Mouse (Mus musculus): ENCODE measurements around the gene Olfr1390. TPM values are rescaled to one million over a fixed set of nuclear protein-coding genes. Genes with fewer than 3 reads are reported as not detected.

Olfr1390 gene
- polyA plus RNA-seq (2014; fragmentation: Illumina TruSeq; extraction: RNeasy Lipid Tissue Mini Kit (QIAGEN cat#74804); ENCODE audit: insufficient read depth, low read depth, low replicate concordance), result not detected

GRCm38 (mm10) chr11:49334888-49335287 is at the start of gene Olfr1390:
Gene Olfr1390, plus strand, starts transcription at chr11:49335188.

GRCm38 (mm10) chr11:49304441-49304840 is 30.5 kb upstream of the Olfr1390 start, which contains the start of gene Olfr10:
Gene Olfr10, plus strand, starts transcription at chr11:49304741.

GRCm38 (mm10) chr11:49322442-49322841 is 12.5 kb upstream of the Olfr1390 start, which contains the start of gene Olfr1391:
Gene Olfr1391, plus strand, starts transcription at chr11:49322742.

Other genes starting within 250 kb of the Olfr1390 start
- gene Olfr1396, start 220.3 kb upstream of the Olfr1390 start, polyA plus RNA-seq (2014; fragmentation: Illumina TruSeq; extraction: RNeasy Lipid Tissue Mini Kit (QIAGEN cat#74804); ENCODE audit: insufficient read depth, low read depth, low replicate concordance), result not detected
- gene Olfr1395, start 192.9 kb upstream of the Olfr1390 start, polyA plus RNA-seq (2014; fragmentation: Illumina TruSeq; extraction: RNeasy Lipid Tissue Mini Kit (QIAGEN cat#74804); ENCODE audit: insufficient read depth, low read depth, low replicate concordance), result not detected
- gene Olfr1394, start 180.8 kb upstream of the Olfr1390 start, polyA plus RNA-seq (2014; fragmentation: Illumina TruSeq; extraction: RNeasy Lipid Tissue Mini Kit (QIAGEN cat#74804); ENCODE audit: insufficient read depth, low read depth, low replicate concordance), result not detected
- gene Btnl9, start 148.0 kb upstream of the Olfr1390 start, polyA plus RNA-seq (2014; fragmentation: Illumina TruSeq; extraction: RNeasy Lipid Tissue Mini Kit (QIAGEN cat#74804); ENCODE audit: insufficient read depth, low read depth, low replicate concordance), result 0.89 TPM
- 10.9 TPM for gene Zfp62, start 131.9 kb upstream of the Olfr1390 start, polyA plus RNA-seq (2014; fragmentation: Illumina TruSeq; extraction: RNeasy Lipid Tissue Mini Kit (QIAGEN cat#74804); ENCODE audit: insufficient read depth, low read depth, low replicate concordance)
- gene Mgat1, start 91.0 kb upstream of the Olfr1390 start, polyA plus RNA-seq (2014; fragmentation: Illumina TruSeq; extraction: RNeasy Lipid Tissue Mini Kit (QIAGEN cat#74804); ENCODE audit: insufficient read depth, low read depth, low replicate concordance), result 66.7 TPM
- not detected for gene Olfr1393, start 56.9 kb upstream of the Olfr1390 start, polyA plus RNA-seq (2014; fragmentation: Illumina TruSeq; extraction: RNeasy Lipid Tissue Mini Kit (QIAGEN cat#74804); ENCODE audit: insufficient read depth, low read depth, low replicate concordance)
- gene Olfr1392, start 49.9 kb upstream of the Olfr1390 start, polyA plus RNA-seq (2014; fragmentation: Illumina TruSeq; extraction: RNeasy Lipid Tissue Mini Kit (QIAGEN cat#74804); ENCODE audit: insufficient read depth, low read depth, low replicate concordance), result not detected
- not detected for gene Olfr10, start 30.4 kb upstream of the Olfr1390 start, polyA plus RNA-seq (2014; fragmentation: Illumina TruSeq; extraction: RNeasy Lipid Tissue Mini Kit (QIAGEN cat#74804); ENCODE audit: insufficient read depth, low read depth, low replicate concordance)
- gene Olfr1391, start 12.4 kb upstream of the Olfr1390 start, polyA plus RNA-seq (2014; fragmentation: Illumina TruSeq; extraction: RNeasy Lipid Tissue Mini Kit (QIAGEN cat#74804); ENCODE audit: insufficient read depth, low read depth, low replicate concordance), result not detected
- not detected for gene Olfr1389, start 87.9 kb downstream of the Olfr1390 start, polyA plus RNA-seq (2014; fragmentation: Illumina TruSeq; extraction: RNeasy Lipid Tissue Mini Kit (QIAGEN cat#74804); ENCODE audit: insufficient read depth, low read depth, low replicate concordance)
- gene Olfr1388, start 101.4 kb downstream of the Olfr1390 start, polyA plus RNA-seq (2014; fragmentation: Illumina TruSeq; extraction: RNeasy Lipid Tissue Mini Kit (QIAGEN cat#74804); ENCODE audit: insufficient read depth, low read depth, low replicate concordance), result not detected
- gene Olfr1387, start 120.2 kb downstream of the Olfr1390 start, polyA plus RNA-seq (2014; fragmentation: Illumina TruSeq; extraction: RNeasy Lipid Tissue Mini Kit (QIAGEN cat#74804); ENCODE audit: insufficient read depth, low read depth, low replicate concordance), result not detected
- gene Olfr1386, start 129.9 kb downstream of the Olfr1390 start, polyA plus RNA-seq (2014; fragmentation: Illumina TruSeq; extraction: RNeasy Lipid Tissue Mini Kit (QIAGEN cat#74804); ENCODE audit: insufficient read depth, low read depth, low replicate concordance), result not detected
- not detected for gene Olfr1385, start 153.9 kb downstream of the Olfr1390 start, polyA plus RNA-seq (2014; fragmentation: Illumina TruSeq; extraction: RNeasy Lipid Tissue Mini Kit (QIAGEN cat#74804); ENCODE audit: insufficient read depth, low read depth, low replicate concordance)
- not detected for gene Olfr1384, start 171.5 kb downstream of the Olfr1390 start, polyA plus RNA-seq (2014; fragmentation: Illumina TruSeq; extraction: RNeasy Lipid Tissue Mini Kit (QIAGEN cat#74804); ENCODE audit: insufficient read depth, low read depth, low replicate concordance)
- not detected for gene Olfr1383, start 184.5 kb downstream of the Olfr1390 start, polyA plus RNA-seq (2014; fragmentation: Illumina TruSeq; extraction: RNeasy Lipid Tissue Mini Kit (QIAGEN cat#74804); ENCODE audit: insufficient read depth, low read depth, low replicate concordance)
- gene Olfr1382, start 193.1 kb downstream of the Olfr1390 start, polyA plus RNA-seq (2014; fragmentation: Illumina TruSeq; extraction: RNeasy Lipid Tissue Mini Kit (QIAGEN cat#74804); ENCODE audit: insufficient read depth, low read depth, low replicate concordance), result not detected
- not detected for gene Olfr1381, start 208.3 kb downstream of the Olfr1390 start, polyA plus RNA-seq (2014; fragmentation: Illumina TruSeq; extraction: RNeasy Lipid Tissue Mini Kit (QIAGEN cat#74804); ENCODE audit: insufficient read depth, low read depth, low replicate concordance)
- not detected for gene Olfr1380, start 221.7 kb downstream of the Olfr1390 start, polyA plus RNA-seq (2014; fragmentation: Illumina TruSeq; extraction: RNeasy Lipid Tissue Mini Kit (QIAGEN cat#74804); ENCODE audit: insufficient read depth, low read depth, low replicate concordance)

All from lung, adult 10 weeks (tissue).